Mouse (Mus musculus) stomach, postnatal 0 days (tissue): Measurements from ENCODE around the gene Arhgap15. TPM values are rescaled to one million over a fixed set of nuclear protein-coding genes. Genes with fewer than 3 reads are reported as not detected.

Source experiments
- ATAC-seq: fragments of 200-750 bp; cut with Nextera tagmentation; 2 replicates; pipeline ENCODE4 v1.8.0; 2017; ENCODE audit not compliant: low FRiP score, low TSS enrichment
- DNase-seq: peaks from one replicate; pipeline ENCODE4 v3.0.0-alpha.2; 2016; ENCODE audit warnings: low spot score
- H3K27ac ChIP-seq: fragments of 300-500 bp; sonication (generic); replicated peaks from 2 replicates; pipeline ENCODE4 v1.5.1; 2014; ENCODE audit warnings: mild to moderate bottlenecking, control low read depth
- H3K27me3 ChIP-seq: fragments of 300-500 bp; sonication (generic); 2 replicates; pipeline ENCODE4 v1.6.1; 2014; ENCODE audit warnings: low read length; ENCODE audit not compliant: control insufficient read depth, insufficient read depth
- H3K36me3 ChIP-seq: fragments of 300-500 bp; sonication (generic); 2 replicates; pipeline ENCODE4 v1.6.1; 2014; ENCODE audit warnings: low read length, mixed read lengths; ENCODE audit not compliant: control insufficient read depth, insufficient read depth
- H3K4me1 ChIP-seq: fragments of 300-500 bp; sonication (generic); replicated peaks from 2 replicates; pipeline ENCODE4 v1.6.1; 2014; ENCODE audit warnings: antibody characterized with exemption; ENCODE audit not compliant: control insufficient read depth, insufficient read depth
- H3K4me2 ChIP-seq: fragments of 300-500 bp; sonication (generic); replicated peaks from 2 replicates; pipeline ENCODE4 v1.6.1; 2014; ENCODE audit warnings: low read depth, mild to moderate bottlenecking, control low read depth, moderate library complexity
- H3K4me3 ChIP-seq: fragments of 300-500 bp; sonication (generic); 2 replicates; pipeline ENCODE4 v1.5.1; 2014; ENCODE audit warnings: low read depth, low read length, control low read depth
- H3K9ac ChIP-seq: fragments of 300-500 bp; sonication (generic); 2 replicates; pipeline ENCODE4 v1.6.1; 2014; ENCODE audit warnings: mild to moderate bottlenecking, low read length, control low read depth, mixed read lengths
- H3K9me3 ChIP-seq: fragments of 300-500 bp; sonication (generic); 2 replicates; pipeline ENCODE4 v1.6.1; 2016; ENCODE audit warnings: low read length; ENCODE audit not compliant: control insufficient read depth
- CTCF ChIP-seq: IDR thresholded peaks from 2 replicates; pipeline ENCODE4 v1.5.1; 2016; ENCODE audit warnings: antibody characterized with exemption, low read depth, mild to moderate bottlenecking, moderate library complexity
- EP300 ChIP-seq: optimal IDR thresholded peaks from 2 replicates; pipeline ENCODE3; 2016; ENCODE audit warnings: antibody characterized with exemption
- WGBS: fragments of 180-500 bp; shearing (Covaris S2); extraction: QIAGEN DNeasy Blood & Tissue Kit; methylation state at CpG from one replicate; pipeline ENCODE4 v1.1.7; 2014; 5-methylcytosine and 5-hydroxymethylcytosine counted together
- polyA plus RNA-seq: library from polyadenylated mRNA; unstranded; fragments of >200 nt; fragmentation: Nextera tagmentation; extraction: Ambion mirVana; gene quantifications from 2 replicates; pipeline ENCODE4 v1.2.1, GENCODE M21; 2015

Arhgap15 gene
- 0.93 and 0.98 TPM in 2 replicates for polyA plus RNA-seq

DNA sequence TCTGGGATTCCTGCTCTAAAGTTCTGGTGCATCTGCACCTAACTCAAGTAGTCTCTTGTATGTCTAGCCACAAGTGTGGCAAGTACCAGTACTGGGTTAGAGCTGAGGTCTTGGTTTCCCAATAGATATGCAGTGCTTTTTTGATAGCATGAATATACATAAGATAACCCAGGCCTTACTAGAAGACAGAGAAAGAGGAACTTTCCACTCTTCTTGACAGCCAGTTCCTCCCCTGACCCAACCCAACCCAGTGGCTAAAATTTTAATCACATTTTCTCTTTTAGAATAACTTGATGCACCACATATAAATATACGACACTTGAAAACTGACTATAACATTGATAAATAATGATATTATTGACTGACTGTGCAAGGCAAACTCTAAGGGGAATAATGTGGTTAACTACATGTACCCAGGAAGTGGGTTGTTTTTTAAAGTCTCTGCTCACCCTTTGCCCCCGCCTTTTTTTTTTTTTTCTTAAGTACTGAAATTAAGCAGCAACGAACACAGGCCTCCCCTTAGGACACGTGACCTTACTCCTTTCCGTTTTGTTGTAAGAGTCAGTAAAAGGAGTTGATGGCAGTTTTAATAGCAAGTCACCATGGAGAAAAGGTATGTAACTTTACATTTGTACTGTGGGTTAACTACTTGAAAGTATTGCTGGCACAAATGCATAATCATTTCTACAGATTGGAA is at the start of gene Arhgap15:
Gene Arhgap15 (plus strand): TSS at position 538 of the 697 bp plus-strand sequence.
- no peaks in the 10 kb centered on the region for H3K27me3 ChIP-seq
- no peak for ATAC-seq
- no peak within 1 kb of the TSS for H3K9ac ChIP-seq
- no peaks in the 10 kb centered on the region for H3K36me3 ChIP-seq
- TF ChIP-seq EP300 (no peak), CTCF (no peak)
- H3K4me1 ChIP-seq: no peaks in the 10 kb centered on the region
- no peak within 1 kb of the TSS for H3K4me3 ChIP-seq
- H3K27ac ChIP-seq: no peak within 1 kb of the TSS
- 73% methylated on average over 5 of the region's 5 CpGs for WGBS
- DNase-seq: no peak
- H3K4me2 ChIP-seq: no peak within 1 kb of the TSS
- no peaks in the 10 kb centered on the region for H3K9me3 ChIP-seq

- DNase-seq: no peak
- H3K9ac ChIP-seq: no peak overlapping the region
- H3K27ac ChIP-seq: no peak overlapping the region
- TF ChIP-seq EP300 (no peak), CTCF (no peak)
- no peak for ATAC-seq
- H3K9me3 ChIP-seq: no peaks in the 10 kb centered on the region
- H3K36me3 ChIP-seq: no peaks in the 10 kb centered on the region
- no peak overlapping the region for H3K4me2 ChIP-seq
- H3K27me3 ChIP-seq: no peaks in the 10 kb centered on the region
- no peak overlapping the region for H3K4me3 ChIP-seq
- H3K4me1 ChIP-seq: no peaks in the 10 kb centered on the region
- WGBS: 94% methylated on average over 2 of the region's 2 CpGs
These were observed 35.9 kb upstream of the Arhgap15 start for GRCm38 (mm10) chr2:43712611-43713138.

- Histone ChIP-seq H3K9ac (no peak overlapping the region), H3K4me2 (peak overlapping the region; percentile 40), H3K4me1 (no peaks in the 10 kb centered on the region), H3K27ac (no peak overlapping the region), H3K27me3 (no peaks in the 10 kb centered on the region), H3K36me3 (no peaks in the 10 kb centered on the region), H3K4me3 (no peak overlapping the region), H3K9me3 (no peaks in the 10 kb centered on the region)
- WGBS: 15% methylated on average over 14 of the region's 14 CpGs
- peak; percentile 91 for TF ChIP-seq CTCF
- no peak for TF ChIP-seq EP300
- DNase-seq (peak; percentile 57), ATAC-seq (peak; percentile 74; the same call in 1 of the 2 replicates)
These were observed 26.0 kb upstream of the Arhgap15 start for GRCm38 (mm10) chr2:43722446-43723103.

DNA sequence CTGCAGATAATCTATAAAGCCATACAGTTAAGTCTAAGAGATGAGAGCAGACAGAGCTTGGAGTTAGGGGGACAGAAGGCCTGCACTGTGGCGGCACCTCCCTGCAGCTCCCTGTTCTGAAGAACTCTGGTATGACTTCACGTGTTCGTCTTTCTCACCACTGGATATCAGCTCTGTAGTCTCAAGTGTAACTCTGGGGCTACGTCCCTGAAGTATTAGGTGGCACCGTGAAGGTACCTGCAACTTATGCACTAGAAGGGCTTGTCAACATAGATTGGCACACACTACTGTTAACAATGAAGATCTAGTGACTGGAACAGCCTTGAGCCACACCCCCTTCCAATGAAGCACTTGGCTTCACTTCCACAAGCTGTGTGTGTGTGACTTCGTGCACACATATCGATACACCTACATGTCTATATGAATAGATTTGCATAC is 25.5 kb upstream of the Arhgap15 start:
- H3K4me3 ChIP-seq: no peak overlapping the region

DNA sequence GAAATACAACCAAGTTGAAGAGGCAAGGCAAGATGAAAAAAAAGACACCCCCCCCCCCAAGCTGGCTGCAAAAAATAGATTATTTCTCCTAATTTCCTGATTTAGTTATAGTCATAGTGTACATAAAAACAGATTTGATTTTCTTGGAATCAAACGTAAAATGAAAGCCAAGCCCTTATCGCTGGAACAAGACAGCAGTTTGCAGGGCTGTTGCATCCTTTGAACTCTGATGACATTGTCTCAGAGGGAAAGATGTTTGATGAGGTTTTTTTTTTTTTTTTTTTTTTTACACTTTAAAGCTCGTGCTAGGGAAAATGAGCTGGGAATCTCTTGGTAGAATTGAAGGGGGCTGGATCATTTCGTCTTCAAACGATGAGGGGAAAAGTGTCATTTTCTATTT is 21.4 kb upstream of the Arhgap15 start:
- Histone ChIP-seq H3K36me3 (no peaks in the 10 kb centered on the region), H3K27me3 (no peaks in the 10 kb centered on the region), H3K4me3 (no peak overlapping the region), H3K4me2 (no peak overlapping the region), H3K4me1 (no peaks in the 10 kb centered on the region), H3K9me3 (no peaks in the 10 kb centered on the region), H3K27ac (no peak overlapping the region), H3K9ac (no peak overlapping the region)
- no peak for TF ChIP-seq EP300
- no peak for TF ChIP-seq CTCF
- WGBS: 56% methylated on average over 5 of the region's 5 CpGs
- ATAC-seq (no peak), DNase-seq (no peak)

More for the DNA sequence above, 25.5 kb upstream of the Arhgap15 start:
- Histone ChIP-seq H3K27ac (no peak overlapping the region), H3K4me1 (no peaks in the 10 kb centered on the region), H3K27me3 (no peaks in the 10 kb centered on the region), H3K9me3 (no peaks in the 10 kb centered on the region), H3K36me3 (no peaks in the 10 kb centered on the region), H3K4me2 (peak overlapping the region; percentile 40), H3K9ac (no peak overlapping the region)
- 64% methylated on average over 7 of the region's 7 CpGs for WGBS
- ATAC-seq: no peak
- no peak for DNase-seq
- TF ChIP-seq CTCF: no peak
- TF ChIP-seq EP300: no peak

DNA sequence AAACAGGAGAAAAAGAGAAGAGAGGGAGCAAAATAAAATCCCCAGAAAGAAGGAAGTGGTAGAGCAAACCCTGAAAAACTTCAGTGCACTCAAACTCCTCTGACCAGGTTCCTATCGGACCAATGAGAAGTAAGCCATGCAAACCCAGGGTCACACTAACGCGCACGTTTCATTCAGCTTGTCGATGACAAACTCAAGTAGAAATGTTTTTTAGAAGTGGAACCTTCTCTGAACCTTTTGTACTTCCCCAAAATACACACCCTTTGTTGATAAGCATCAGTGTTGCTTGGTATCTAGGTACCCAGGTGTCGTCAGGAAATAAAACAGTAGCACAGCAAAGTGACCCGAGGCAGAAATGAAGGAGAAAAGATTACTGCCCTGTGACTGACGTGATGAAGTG is 20.9 kb upstream of the Arhgap15 start:
- Histone ChIP-seq H3K9ac (no peak overlapping the region), H3K4me2 (no peak overlapping the region), H3K9me3 (no peaks in the 10 kb centered on the region), H3K27ac (no peak overlapping the region), H3K36me3 (no peaks in the 10 kb centered on the region), H3K4me3 (no peak overlapping the region), H3K27me3 (no peaks in the 10 kb centered on the region), H3K4me1 (no peaks in the 10 kb centered on the region)
- TF ChIP-seq EP300: no peak
- TF ChIP-seq CTCF: no peak
- DNase-seq: no peak
- WGBS: 60% methylated on average over 8 of the region's 8 CpGs
- no peak for ATAC-seq
